Mouse (Mus musculus) E14TG2a.4 (cell line): Measurements from ENCODE around the gene Rpusd3.

Source experiments
- H3K27me3 ChIP-seq: 2 replicates; pipeline ENCODE4 v1.6.1; 2014; ENCODE audit warnings: low read length, control low read depth; ENCODE audit not compliant: insufficient read depth
- H3K36me3 ChIP-seq: 2 replicates; pipeline ENCODE4 v1.6.1; 2014; ENCODE audit warnings: low read length, control low read depth; ENCODE audit not compliant: insufficient read depth
- H3K4me1 ChIP-seq: replicated peaks from 2 replicates; pipeline ENCODE4 v1.6.1; 2014; ENCODE audit warnings: low read depth, low read length, control low read depth
- H3K4me3 ChIP-seq: replicated peaks from 2 replicates; pipeline ENCODE4 v1.5.1; 2014; ENCODE audit warnings: mild to moderate bottlenecking, low read length
- H3K9me3 ChIP-seq: 2 replicates; pipeline ENCODE4 v1.6.1; 2014; ENCODE audit warnings: low read length, control low read depth
- CTCF ChIP-seq: conservative IDR thresholded peaks from 2 replicates; pipeline ENCODE4 v1.5.1; 2014; ENCODE audit warnings: low read length
- NANOG ChIP-seq: IDR thresholded peaks from 2 replicates; pipeline ENCODE4 v1.6.1; 2014; ENCODE audit warnings: borderline replicate concordance, low read length, mixed read lengths
- POU5F1 ChIP-seq: IDR thresholded peaks from 2 replicates; pipeline ENCODE4 v1.6.1; 2014; ENCODE audit warnings: low read length, borderline replicate concordance

Gene Rpusd3

GRCm38 (mm10) chr6:113424187-113424586, 5.0 kb upstream of the Rpusd3 start:
- H3K36me3 ChIP-seq, result no peaks in the 10 kb centered on the region
- H3K4me3 ChIP-seq, result no peak overlapping the region
- peaks cover 25% of the 10 kb centered on the region for H3K4me1 ChIP-seq
- TF ChIP-seq CTCF, result no peak
- TF ChIP-seq POU5F1, result no peak
- no peak for TF ChIP-seq NANOG
- H3K27me3 ChIP-seq, result peaks cover 12% of the 10 kb centered on the region; the same call in 1 of the 2 replicates
- H3K9me3 ChIP-seq, result no peaks in the 10 kb centered on the region

DNA sequence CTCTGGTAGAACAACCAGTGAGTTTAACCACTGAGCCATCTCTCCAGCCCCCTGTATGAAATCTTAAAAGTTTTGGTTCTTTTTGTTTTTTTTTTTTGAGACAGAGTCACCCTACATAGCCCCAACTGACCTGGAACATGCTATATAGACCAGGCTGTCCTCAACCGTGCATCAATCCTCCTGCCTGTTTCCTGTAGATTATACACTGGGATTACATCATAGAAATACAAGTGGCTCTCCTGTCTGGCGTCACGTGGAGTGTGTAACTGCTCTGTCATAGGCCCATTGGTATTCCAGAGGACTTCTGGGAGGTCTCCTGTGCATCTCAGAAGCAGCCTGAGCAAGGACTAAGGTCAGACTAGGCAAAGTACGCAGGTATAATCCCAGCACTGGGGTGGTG, 3.9 kb upstream of the Rpusd3 start:
- Histone ChIP-seq H3K36me3 (no peaks in the 10 kb centered on the region), H3K9me3 (no peaks in the 10 kb centered on the region), H3K4me3 (no peak overlapping the region), H3K4me1 (peaks cover 28% of the 10 kb centered on the region), H3K27me3 (peaks cover 5% of the 10 kb centered on the region; the same call in 1 of the 2 replicates)
- TF ChIP-seq NANOG, result no peak
- no peak for TF ChIP-seq POU5F1
- no peak for TF ChIP-seq CTCF

DNA sequence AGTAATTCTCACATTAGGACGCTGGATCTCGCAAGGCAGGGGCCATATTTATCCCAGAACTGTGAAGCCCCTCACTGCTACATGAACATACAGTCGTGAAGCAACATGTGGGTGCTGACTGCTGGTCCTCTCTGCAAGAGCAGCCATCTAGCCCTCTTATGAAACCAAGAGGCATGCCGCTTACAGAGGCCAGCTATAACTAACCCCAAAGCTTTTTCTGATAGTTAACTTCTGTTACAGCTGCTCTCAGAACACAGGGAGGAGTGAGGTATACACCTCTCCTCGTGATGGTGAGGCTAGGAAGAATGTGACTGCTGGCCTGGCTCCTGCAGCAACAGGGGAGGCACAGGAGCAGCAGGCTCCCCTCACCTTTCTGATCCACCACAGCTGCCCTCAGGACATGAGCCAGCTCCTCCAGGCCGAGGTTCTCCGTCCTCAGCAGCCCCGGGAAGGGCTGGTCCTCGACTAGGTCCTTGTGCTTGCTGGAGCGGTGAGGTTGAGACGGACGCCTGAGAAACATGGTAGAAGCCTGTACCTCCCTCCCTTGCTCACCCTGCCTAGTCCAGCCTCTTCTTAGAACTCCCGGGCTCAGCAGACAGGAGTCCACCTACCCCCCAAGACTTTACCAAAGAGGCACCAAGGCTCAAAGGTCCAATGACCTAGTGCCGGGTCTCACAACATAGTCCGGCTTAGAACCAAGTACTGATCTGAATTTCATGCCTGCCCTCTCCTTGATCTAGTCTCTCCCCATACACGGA, 520 bp downstream of the Rpusd3 start:
- Histone ChIP-seq H3K36me3 (peaks cover 36% of the 10 kb centered on the region), H3K4me1 (peaks cover 51% of the 10 kb centered on the region), H3K4me3 (peak overlapping the region; percentile 84), H3K9me3 (no peaks in the 10 kb centered on the region), H3K27me3 (no peaks in the 10 kb centered on the region)
- no peak for TF ChIP-seq NANOG
- no peak for TF ChIP-seq POU5F1
- TF ChIP-seq CTCF, result no peak

DNA sequence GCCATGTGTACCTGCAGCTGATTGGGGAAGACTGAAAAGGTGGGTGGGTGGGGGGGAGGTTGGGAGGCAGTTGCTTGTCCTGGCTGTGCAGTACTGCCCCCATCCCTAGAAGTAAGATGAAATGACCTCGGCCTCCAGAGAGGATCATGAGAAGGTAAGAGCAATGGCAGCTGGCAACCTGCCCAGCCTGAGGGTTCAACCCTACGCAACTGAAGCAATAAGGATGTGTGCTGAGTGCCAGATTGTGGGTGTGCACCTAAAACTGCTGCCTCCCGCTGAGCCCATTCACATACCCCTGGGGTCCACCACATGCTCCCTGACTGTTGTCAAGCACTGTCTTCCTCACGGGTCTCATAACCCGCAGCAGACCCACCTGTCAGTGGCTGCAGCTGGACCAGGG, 2.7 kb downstream of the Rpusd3 start:
- H3K4me3 ChIP-seq, result no peak overlapping the region
- no peak for TF ChIP-seq NANOG
- H3K36me3 ChIP-seq, result peaks cover 36% of the 10 kb centered on the region
- no peaks in the 10 kb centered on the region for H3K27me3 ChIP-seq
- no peaks in the 10 kb centered on the region for H3K9me3 ChIP-seq
- peaks cover 69% of the 10 kb centered on the region for H3K4me1 ChIP-seq

DNA sequence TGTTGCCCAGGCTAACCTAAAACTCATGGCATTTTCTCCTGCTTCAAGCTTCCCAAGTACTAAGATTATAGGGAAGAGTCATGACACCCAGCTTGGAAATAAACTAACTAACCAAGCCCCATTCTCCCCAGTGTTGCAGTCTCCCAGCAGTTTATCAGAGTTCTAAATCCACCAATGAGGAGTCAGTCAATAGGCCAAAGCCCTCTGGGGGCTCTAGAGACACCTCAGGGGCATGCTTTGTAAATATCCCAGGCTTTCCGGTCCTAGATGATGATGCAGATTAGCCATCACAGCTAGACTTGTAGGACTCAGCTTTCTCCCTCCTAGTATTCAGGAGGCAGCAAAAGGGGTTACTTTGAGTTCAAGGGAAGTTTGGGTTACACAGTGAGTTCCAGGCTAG, 9.1 kb downstream of the Rpusd3 start:
- Histone ChIP-seq H3K27me3 (no peaks in the 10 kb centered on the region), H3K4me3 (no peak overlapping the region), H3K36me3 (peaks cover 20% of the 10 kb centered on the region), H3K9me3 (no peaks in the 10 kb centered on the region), H3K4me1 (peaks cover 89% of the 10 kb centered on the region)
- TF ChIP-seq CTCF, result no peak
- TF ChIP-seq POU5F1, result no peak
- TF ChIP-seq NANOG, result no peak

- TF ChIP-seq NANOG (no peak), POU5F1 (no peak), CTCF (peak; percentile 96)
- Histone ChIP-seq H3K4me1 (peaks cover 78% of the 10 kb centered on the region), H3K9me3 (no peaks in the 10 kb centered on the region), H3K27me3 (no peaks in the 10 kb centered on the region), H3K36me3 (peaks cover 12% of the 10 kb centered on the region; the same call in 1 of the 2 replicates), H3K4me3 (peak overlapping the region; percentile 55)
Observed at GRCm38 (mm10) chr6:113406683-113407082, 12.5 kb downstream of the Rpusd3 start.

- TF ChIP-seq NANOG (no peak), POU5F1 (no peak), CTCF (no peak)
Observed at GRCm38 (mm10) chr6:113405483-113405882, 13.7 kb downstream of the Rpusd3 start.

GRCm38 (mm10) chr6:113404649-113405448, 14.3 kb downstream of the Rpusd3 start:
- H3K9me3 ChIP-seq, result no peaks in the 10 kb centered on the region
- no peak overlapping the region for H3K4me3 ChIP-seq
- no peaks in the 10 kb centered on the region for H3K27me3 ChIP-seq
- TF ChIP-seq NANOG (no peak), CTCF (no peak)
- peaks cover 80% of the 10 kb centered on the region for H3K4me1 ChIP-seq
- H3K36me3 ChIP-seq, result peaks cover 16% of the 10 kb centered on the region; the same call in 1 of the 2 replicates

More at GRCm38 (mm10) chr6:113405483-113405882, 13.7 kb downstream of the Rpusd3 start:
- H3K4me1 ChIP-seq, result peaks cover 80% of the 10 kb centered on the region
- H3K27me3 ChIP-seq, result no peaks in the 10 kb centered on the region
- H3K9me3 ChIP-seq, result no peaks in the 10 kb centered on the region
- no peak overlapping the region for H3K4me3 ChIP-seq
- H3K36me3 ChIP-seq, result peaks cover 12% of the 10 kb centered on the region; the same call in 1 of the 2 replicates

DNA sequence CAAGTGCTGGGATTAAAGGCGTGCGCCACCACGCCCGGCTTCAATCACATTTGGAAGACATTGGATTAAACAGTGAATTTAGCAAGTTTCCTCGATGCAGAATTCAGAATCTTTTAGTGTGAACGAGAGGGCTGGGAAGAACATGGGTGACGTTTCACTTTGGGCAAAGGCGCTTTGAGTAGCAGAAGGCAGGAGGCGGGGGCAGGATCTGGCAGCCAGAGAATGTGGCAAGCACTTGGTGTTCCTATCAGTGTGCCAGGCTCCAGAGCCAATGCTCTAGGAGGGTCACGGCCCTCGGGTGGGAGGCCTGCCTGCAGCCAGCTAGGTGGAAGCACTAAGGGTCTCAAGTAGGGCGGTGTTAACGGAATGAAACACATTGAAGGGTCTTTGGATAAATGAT, 17.0 kb downstream of the Rpusd3 start:
- TF ChIP-seq CTCF, result no peak
- no peak for TF ChIP-seq NANOG
- no peak for TF ChIP-seq POU5F1
- Histone ChIP-seq H3K4me1 (peaks cover 76% of the 10 kb centered on the region), H3K27me3 (no peaks in the 10 kb centered on the region), H3K4me3 (no peak overlapping the region), H3K36me3 (peaks cover 13% of the 10 kb centered on the region), H3K9me3 (no peaks in the 10 kb centered on the region)
